Mouse (Mus musculus) kidney, adult 2 months (tissue): ENCODE measurements around the gene Oscar.

Source experiments
- CTCF ChIP-seq: fragments of 200-500 bp; conservative IDR thresholded peaks from 2 replicates; pipeline ENCODE4 v1.5.1; 2011; ENCODE audit warnings: low read depth, mild to moderate bottlenecking, control low read depth, low read length, moderate library complexity, mixed read lengths; ENCODE audit not compliant: insufficient read depth, insufficient read length
- POLR2A ChIP-seq: fragments of 200-500 bp; IDR thresholded peaks from one replicate; pipeline ENCODE4 v1.6.1; 2011; ENCODE audit warnings: low read depth, low read length, control low read depth

DNA sequence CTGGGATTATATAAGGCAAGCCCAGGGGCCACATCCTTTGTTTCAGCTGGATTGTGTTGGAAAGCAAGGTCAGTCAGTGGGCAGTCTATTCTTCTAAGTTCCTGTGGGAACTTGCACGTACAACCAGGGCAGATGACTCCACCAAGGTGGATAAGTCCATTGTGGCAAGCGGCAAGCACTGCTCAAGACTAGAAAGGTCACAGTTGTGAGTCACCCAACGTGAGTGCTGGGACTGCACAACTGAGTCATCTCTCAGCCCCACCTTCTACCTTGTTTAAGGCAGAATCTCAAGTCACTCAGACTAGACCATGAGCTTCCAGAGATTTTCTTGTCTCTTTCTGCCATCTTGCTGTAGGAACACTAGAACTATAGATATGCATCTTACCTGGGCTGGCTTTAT is 25.4 kb downstream of the Oscar start:
- TF ChIP-seq POLR2A (no peak), CTCF (no peak)
